In the genomic region with DNA sequence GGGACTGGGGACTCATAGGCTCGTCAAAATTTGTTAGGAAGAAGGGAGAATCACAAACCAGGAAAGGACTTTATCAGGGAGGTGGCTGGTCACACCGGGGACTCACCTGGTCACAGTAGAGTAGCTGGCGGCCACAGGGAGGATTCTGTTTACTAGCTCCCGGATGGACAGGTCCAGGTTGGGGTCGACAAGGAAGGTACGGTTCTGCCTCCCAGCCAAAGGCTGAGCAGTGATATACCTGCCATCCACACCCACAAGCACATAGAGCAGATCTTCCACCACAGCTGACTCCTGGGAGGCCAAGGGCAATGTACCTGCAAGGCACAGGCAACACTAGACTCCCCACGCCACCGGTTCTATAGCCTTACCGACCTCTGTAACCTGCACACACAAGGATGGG, we compare ENCODE assay signal across 25 mouse cellular contexts. TPM values are rescaled to one million over a fixed set of nuclear protein-coding genes. Genes with fewer than 3 reads are reported as not detected.
"Had no signal": no experiment of that assay in that cellular context is flagged by ENCODE, and none has a peak within 500 bp of the region (broad histone marks: within the 10 kb centered on the region; RNA-seq: fewer than 3 reads in every experiment).

No protein-coding gene starts in this region.

- ATAC-seq: liver, postnatal 0 days; lung, postnatal 0 days; midbrain, embryonic 13.5 days; midbrain, embryonic 15.5 days had no signal

- DNase-seq: liver, embryonic 13.5 days; liver, postnatal 0 days; lung, adult 2 months; lung, postnatal 14 days; lung, postnatal 36 days; right cerebral cortex, postnatal 25 days; thymus, adult 2 months; thymus, postnatal 25 days; thymus, postnatal 4 days had no signal

- H3K4me2 ChIP-seq: liver, embryonic 11.5 days; liver, embryonic 13.5 days; liver, embryonic 15.5 days; lung, embryonic 15.5 days; midbrain, embryonic 11.5 days; midbrain, embryonic 13.5 days; midbrain, embryonic 15.5 days; neural tube, embryonic 12.5 days; stomach, embryonic 15.5 days had no signal

- H3K4me1 ChIP-seq: liver, embryonic 13.5 days; liver, embryonic 15.5 days; lung, embryonic 15.5 days; midbrain, embryonic 13.5 days; midbrain, embryonic 15.5 days; neural tube, embryonic 12.5 days; stomach, embryonic 15.5 days had no signal

- H3K4me3 ChIP-seq: liver, embryonic 13.5 days; liver, embryonic 15.5 days; lung, embryonic 15.5 days; megakaryocyte, embryonic 14.5 days; midbrain, embryonic 13.5 days; midbrain, embryonic 15.5 days; neural tube, embryonic 12.5 days; stomach, embryonic 15.5 days had no signal

- H3K27me3 ChIP-seq: liver, embryonic 13.5 days; liver, embryonic 15.5 days; lung, embryonic 15.5 days; megakaryocyte, embryonic 14.5 days; midbrain, embryonic 13.5 days; midbrain, embryonic 15.5 days; neural tube, embryonic 12.5 days; stomach, embryonic 15.5 days had no signal

- H3K9me3 ChIP-seq: liver, embryonic 15.5 days; lung, embryonic 15.5 days; midbrain, embryonic 13.5 days; midbrain, embryonic 15.5 days; neural tube, embryonic 12.5 days; stomach, embryonic 15.5 days had no signal

- H3K27ac ChIP-seq: liver, embryonic 13.5 days; liver, embryonic 15.5 days; lung, embryonic 15.5 days; macrophage; midbrain, embryonic 13.5 days; midbrain, embryonic 15.5 days; neural tube, embryonic 12.5 days; stomach, embryonic 15.5 days; stomach, postnatal 0 days had no signal

- H3K9ac ChIP-seq: liver, embryonic 13.5 days; liver, embryonic 15.5 days; liver, postnatal 0 days; lung, embryonic 15.5 days; midbrain, embryonic 13.5 days; midbrain, embryonic 15.5 days; neural tube, embryonic 12.5 days; stomach, embryonic 15.5 days had no signal

RNA-seq across cellular contexts. Expression of gene 6430531B16Rik, which starts 29.2 kb away (rescaled TPM):
- total RNA-seq: monocyte, adult 5-6 weeks had no signal
- polyA plus RNA-seq: liver, embryonic 11.5 days; liver, embryonic 13.5 days; liver, embryonic 15.5 days; liver, postnatal 0 days; macrophage had no signal

RNA-seq across cellular contexts. Expression of gene Msx3, which starts 41.1 kb away (rescaled TPM):
- total RNA-seq: megakaryocyte progenitor cell, adult 5-6 weeks; monocyte, adult 5-6 weeks; neutrophil, adult 5-6 weeks had no signal
- polyA plus RNA-seq: liver, embryonic 13.5 days; liver, embryonic 15.5 days; liver, postnatal 0 days; lung, adult 2 months; lung, embryonic 15.5 days; lung, postnatal 0 days; macrophage; stomach, embryonic 15.5 days; stomach, postnatal 0 days; testis, adult 2 months had no signal
